Mouse (Mus musculus): ENCODE measurements around the gene Olfr1104. TPM values are rescaled to one million over a fixed set of nuclear protein-coding genes. Genes with fewer than 3 reads are reported as not detected.

Olfr1104 gene
- not detected in 2 replicates for polyA plus RNA-seq (2015; fragmentation: Nextera tagmentation; extraction: Ambion mirVana)

GRCm38 (mm10) chr2:87026980-87027379 is at the start of gene Olfr1104:
TSS of gene Olfr1104 (minus strand) at chr2:87027080.
- Histone ChIP-seq H3K27ac (ENCODE audit: low read depth) (no peak within 1 kb of the TSS), H3K36me3 (replicated peaks; ENCODE audit: insufficient read depth, low read length) (no peaks in the 10 kb centered on the region), H3K27me3 (ENCODE audit: insufficient read depth, low read length) (no peaks in the 10 kb centered on the region), H3K9me3 (ENCODE audit: low read length) (no peaks in the 10 kb centered on the region), H3K4me1 (ENCODE audit: insufficient read depth) (no peaks in the 10 kb centered on the region), H3K4me2 (ENCODE audit: low read depth, low read length) (no peak within 1 kb of the TSS), H3K9ac (replicated peaks) (no peak within 1 kb of the TSS), H3K4me3 (ENCODE audit: low read depth, low read length) (no peak within 1 kb of the TSS)
- no peak for DNase-seq
- 70% methylated on average over 1 of the region's 1 CpGs for WGBS (ENCODE audit: insufficient replicate concordance)
- TF ChIP-seq CTCF (IDR thresholded peaks at IDR 0.05; ENCODE audit: low read depth) (no peak), EP300 (IDR thresholded peaks at IDR 0.05; ENCODE audit: low read depth) (no peak)
- ATAC-seq, result no peak

DNA sequence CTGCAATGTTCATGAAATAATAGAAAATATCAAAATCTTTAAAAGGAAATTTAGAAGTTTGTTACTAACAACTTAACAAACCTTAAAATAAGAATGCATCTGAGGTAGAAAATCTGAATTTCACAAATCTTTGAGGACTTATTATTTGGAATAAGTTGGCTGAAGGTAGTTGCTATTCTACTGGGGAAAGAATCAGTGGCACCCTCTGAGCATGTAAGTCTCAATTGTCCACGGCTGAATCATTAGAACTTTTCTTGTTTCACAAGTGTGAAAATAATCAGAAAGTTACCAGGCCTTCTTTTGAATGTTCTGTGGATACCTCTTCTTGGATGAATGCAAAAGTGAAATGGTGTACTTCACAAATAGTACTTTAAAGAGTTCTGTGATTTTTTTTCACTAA is 48.8 kb upstream of the Olfr1104 start, which contains the start of gene Olfr1107:
Olfr1107 (minus strand) TSS at position 101 of the 400 bp plus-strand sequence.
- no peaks in the 10 kb centered on the region for H3K9me3 ChIP-seq (ENCODE audit: low read length)
- H3K4me3 ChIP-seq (ENCODE audit: low read depth, low read length), result no peak within 1 kb of the TSS
- H3K27ac ChIP-seq (ENCODE audit: low read depth), result no peak within 1 kb of the TSS
- TF ChIP-seq CTCF (IDR thresholded peaks at IDR 0.05; ENCODE audit: low read depth) (no peak), EP300 (IDR thresholded peaks at IDR 0.05; ENCODE audit: low read depth) (no peak)
- ATAC-seq (no peak), DNase-seq (no peak)
- no peaks in the 10 kb centered on the region for H3K4me1 ChIP-seq (ENCODE audit: insufficient read depth)
- H3K36me3 ChIP-seq (replicated peaks; ENCODE audit: insufficient read depth, low read length), result no peaks in the 10 kb centered on the region
- no peak within 1 kb of the TSS for H3K4me2 ChIP-seq (ENCODE audit: low read depth, low read length)
- no peak within 1 kb of the TSS for H3K9ac ChIP-seq (replicated peaks)
- H3K27me3 ChIP-seq (ENCODE audit: insufficient read depth, low read length), result no peaks in the 10 kb centered on the region
- 65% methylated on average over 1 of the region's 1 CpGs for WGBS (ENCODE audit: insufficient replicate concordance)

DNA sequence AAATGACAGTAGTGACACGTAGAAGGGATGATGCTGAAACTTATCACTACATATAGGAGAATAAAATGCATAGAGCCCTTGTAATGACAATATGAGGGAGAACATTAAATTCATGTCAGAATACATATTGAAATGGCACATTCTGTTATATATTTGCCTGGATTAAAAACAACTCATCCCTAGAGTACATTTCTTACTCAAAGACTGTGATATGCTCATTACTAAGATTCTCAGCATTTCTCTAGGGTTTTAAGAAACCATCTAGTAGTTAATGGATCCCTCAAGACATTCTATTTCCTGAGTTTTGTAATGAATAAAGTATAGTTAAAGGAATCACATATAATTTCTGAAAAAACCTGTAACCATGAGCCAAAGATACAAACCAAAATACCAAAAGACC is 25.3 kb upstream of the Olfr1104 start, which contains the start of gene Olfr1106:
Olfr1106 (minus strand) TSS at position 101 of the 400 bp plus-strand sequence.
- no peak within 1 kb of the TSS for H3K27ac ChIP-seq (ENCODE audit: low read depth)
- 58% methylated on average over 1 of the region's 1 CpGs for WGBS (ENCODE audit: insufficient replicate concordance)

GRCm38 (mm10) chr2:87036431-87036830 is 9.6 kb upstream of the Olfr1104 start, which contains the start of gene Olfr1105:
TSS of gene Olfr1105 (minus strand) at chr2:87036531.
- H3K4me1 ChIP-seq (ENCODE audit: insufficient read depth), result no peaks in the 10 kb centered on the region
- H3K36me3 ChIP-seq (replicated peaks; ENCODE audit: insufficient read depth, low read length), result no peaks in the 10 kb centered on the region
- no peak for ATAC-seq
- H3K27ac ChIP-seq (ENCODE audit: low read depth), result no peak within 1 kb of the TSS
- TF ChIP-seq EP300 (IDR thresholded peaks at IDR 0.05; ENCODE audit: low read depth), result no peak
- no peak for TF ChIP-seq CTCF (IDR thresholded peaks at IDR 0.05; ENCODE audit: low read depth)
- H3K4me3 ChIP-seq (ENCODE audit: low read depth, low read length), result no peak within 1 kb of the TSS
- no peaks in the 10 kb centered on the region for H3K9me3 ChIP-seq (ENCODE audit: low read length)
- no peak within 1 kb of the TSS for H3K9ac ChIP-seq (replicated peaks)
- DNase-seq, result no peak
- H3K4me2 ChIP-seq (ENCODE audit: low read depth, low read length), result no peak within 1 kb of the TSS
- H3K27me3 ChIP-seq (ENCODE audit: insufficient read depth, low read length), result no peaks in the 10 kb centered on the region

More for the DNA sequence above, 25.3 kb upstream of the Olfr1104 start, which contains the start of gene Olfr1106:
- DNase-seq (no peak), ATAC-seq (no peak)
- Histone ChIP-seq H3K9me3 (ENCODE audit: low read length) (0 out of 2 replicates have a peak, but pooled peaks cover 3% of the 10 kb centered on the region), H3K4me1 (ENCODE audit: insufficient read depth) (no peaks in the 10 kb centered on the region), H3K9ac (replicated peaks) (no peak within 1 kb of the TSS), H3K4me3 (ENCODE audit: low read depth, low read length) (no peak within 1 kb of the TSS), H3K27me3 (ENCODE audit: insufficient read depth, low read length) (no peaks in the 10 kb centered on the region), H3K36me3 (replicated peaks; ENCODE audit: insufficient read depth, low read length) (no peaks in the 10 kb centered on the region), H3K4me2 (ENCODE audit: low read depth, low read length) (no peak within 1 kb of the TSS)
- TF ChIP-seq EP300 (IDR thresholded peaks at IDR 0.05; ENCODE audit: low read depth) (no peak), CTCF (IDR thresholded peaks at IDR 0.05; ENCODE audit: low read depth) (no peak)

DNA sequence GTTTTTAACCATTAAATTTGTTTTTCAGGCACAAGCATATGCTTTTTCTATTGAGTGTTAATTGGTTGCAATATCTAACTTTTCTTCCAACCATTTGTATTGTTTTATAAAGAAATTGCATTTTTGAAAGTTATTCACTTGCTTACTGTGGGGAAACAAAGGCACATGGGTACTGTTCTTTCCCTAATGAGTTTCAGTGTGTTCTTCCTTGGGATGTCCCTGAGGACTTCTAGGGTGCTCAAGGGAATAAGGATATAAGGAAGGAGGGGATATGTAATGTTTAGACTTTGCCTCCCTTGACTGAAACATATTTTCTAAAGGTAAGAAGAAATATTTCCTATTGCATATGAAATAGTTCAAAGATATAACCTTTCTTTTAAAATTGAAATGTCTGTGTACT is 28.8 kb downstream of the Olfr1104 start, which contains the start of gene Olfr1102:
Olfr1102 (plus strand) TSS at position 301 of the 400 bp plus-strand sequence.
- Histone ChIP-seq H3K9me3 (ENCODE audit: low read length) (no peaks in the 10 kb centered on the region; the same call in 1 of the 2 replicates), H3K36me3 (replicated peaks; ENCODE audit: insufficient read depth, low read length) (no peaks in the 10 kb centered on the region), H3K9ac (replicated peaks) (no peak within 1 kb of the TSS), H3K4me3 (ENCODE audit: low read depth, low read length) (no peak within 1 kb of the TSS), H3K27ac (ENCODE audit: low read depth) (no peak within 1 kb of the TSS), H3K4me2 (ENCODE audit: low read depth, low read length) (no peak within 1 kb of the TSS), H3K4me1 (ENCODE audit: insufficient read depth) (no peaks in the 10 kb centered on the region), H3K27me3 (ENCODE audit: insufficient read depth, low read length) (no peaks in the 10 kb centered on the region)
- no peak for ATAC-seq
- TF ChIP-seq EP300 (IDR thresholded peaks at IDR 0.05; ENCODE audit: low read depth), result no peak
- no peak for TF ChIP-seq CTCF (IDR thresholded peaks at IDR 0.05; ENCODE audit: low read depth)
- DNase-seq, result no peak

DNA sequence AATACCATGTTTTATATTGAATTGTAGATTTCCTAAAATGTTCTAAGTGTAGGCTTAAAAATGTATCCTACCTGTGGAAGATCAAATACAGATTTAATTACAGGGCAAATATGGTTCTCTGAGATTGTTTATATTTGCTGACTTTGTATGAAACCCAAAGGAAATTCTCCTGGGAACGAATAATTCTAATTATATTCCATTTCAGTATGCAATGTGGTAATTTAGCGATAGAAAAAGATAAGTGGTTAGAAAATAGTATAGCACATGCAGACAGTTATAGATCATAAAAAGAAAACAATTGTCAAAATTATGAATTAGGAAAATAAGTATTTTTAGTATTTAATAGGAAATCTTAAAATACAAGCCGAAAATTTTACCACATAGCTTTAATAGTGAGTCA is 35.8 kb downstream of the Olfr1104 start, which contains the start of gene Olfr1101:
Olfr1101 (minus strand) TSS at position 101 of the 400 bp plus-strand sequence.
- WGBS (ENCODE audit: insufficient replicate concordance), result 74% methylated on average over 3 of the region's 3 CpGs
- Histone ChIP-seq H3K36me3 (replicated peaks; ENCODE audit: insufficient read depth, low read length) (no peaks in the 10 kb centered on the region), H3K27me3 (ENCODE audit: insufficient read depth, low read length) (no peaks in the 10 kb centered on the region), H3K9me3 (ENCODE audit: low read length) (no peaks in the 10 kb centered on the region), H3K4me3 (ENCODE audit: low read depth, low read length) (no peak within 1 kb of the TSS), H3K4me1 (ENCODE audit: insufficient read depth) (no peaks in the 10 kb centered on the region), H3K9ac (replicated peaks) (no peak within 1 kb of the TSS), H3K27ac (ENCODE audit: low read depth) (no peak within 1 kb of the TSS), H3K4me2 (ENCODE audit: low read depth, low read length) (no peak within 1 kb of the TSS)
- TF ChIP-seq EP300 (IDR thresholded peaks at IDR 0.05; ENCODE audit: low read depth) (no peak), CTCF (IDR thresholded peaks at IDR 0.05; ENCODE audit: low read depth) (no peak)
- ATAC-seq (no peak), DNase-seq (no peak)

Data from liver, postnatal 0 days (tissue).